Mouse (Mus musculus) limb, embryonic 10.5 days (tissue): ENCODE results near the gene Aqp2. TPM values are rescaled to one million over a fixed set of nuclear protein-coding genes. Genes with fewer than 3 reads are reported as not detected.

ENCODE experiments used
- DNase-seq: peaks from one replicate; pipeline ENCODE4 v3.0.0-alpha.2; 2017; ENCODE audit warnings: low spot score
- H3K27ac ChIP-seq: fragments of 300-500 bp; sonication (generic); 2 replicates; pipeline ENCODE4 v1.5.1; 2016; ENCODE audit warnings: mild to moderate bottlenecking
- H3K27me3 ChIP-seq: fragments of 300-500 bp; sonication (generic); 2 replicates; pipeline ENCODE4 v1.6.1; 2016; ENCODE audit warnings: low read depth, mild to moderate bottlenecking; ENCODE audit not compliant: poor library complexity, severe bottlenecking
- H3K36me3 ChIP-seq: fragments of 300-500 bp; sonication (generic); 2 replicates; pipeline ENCODE4 v1.6.1; 2016; ENCODE audit warnings: mild to moderate bottlenecking, moderate library complexity
- H3K4me1 ChIP-seq: fragments of 300-500 bp; sonication (generic); 2 replicates; pipeline ENCODE4 v1.6.1; 2016
- H3K4me3 ChIP-seq: fragments of 300-500 bp; sonication (generic); 2 replicates; pipeline ENCODE4 v1.5.1; 2016; ENCODE audit warnings: mild to moderate bottlenecking, moderate library complexity
- H3K9me3 ChIP-seq: fragments of 300-500 bp; sonication (generic); replicated peaks from 2 replicates; pipeline ENCODE4 v1.6.1; 2016; ENCODE audit warnings: mild to moderate bottlenecking
- WGBS: fragments of 180-500 bp; shearing (Covaris S2); methylation state at CpG from one replicate; pipeline ENCODE4 v1.1.7; 2016; 5-methylcytosine and 5-hydroxymethylcytosine counted together
- polyA plus RNA-seq: library from polyadenylated mRNA; unstranded; fragments of >200 nt; fragmentation: Nextera tagmentation; extraction: Ambion mirVana; gene quantifications from 2 replicates; pipeline ENCODE4 v1.2.1, GENCODE M21; 2016

Gene Aqp2
- polyA plus RNA-seq, 1 experiment from 2014 or later, result not detected

DNA sequence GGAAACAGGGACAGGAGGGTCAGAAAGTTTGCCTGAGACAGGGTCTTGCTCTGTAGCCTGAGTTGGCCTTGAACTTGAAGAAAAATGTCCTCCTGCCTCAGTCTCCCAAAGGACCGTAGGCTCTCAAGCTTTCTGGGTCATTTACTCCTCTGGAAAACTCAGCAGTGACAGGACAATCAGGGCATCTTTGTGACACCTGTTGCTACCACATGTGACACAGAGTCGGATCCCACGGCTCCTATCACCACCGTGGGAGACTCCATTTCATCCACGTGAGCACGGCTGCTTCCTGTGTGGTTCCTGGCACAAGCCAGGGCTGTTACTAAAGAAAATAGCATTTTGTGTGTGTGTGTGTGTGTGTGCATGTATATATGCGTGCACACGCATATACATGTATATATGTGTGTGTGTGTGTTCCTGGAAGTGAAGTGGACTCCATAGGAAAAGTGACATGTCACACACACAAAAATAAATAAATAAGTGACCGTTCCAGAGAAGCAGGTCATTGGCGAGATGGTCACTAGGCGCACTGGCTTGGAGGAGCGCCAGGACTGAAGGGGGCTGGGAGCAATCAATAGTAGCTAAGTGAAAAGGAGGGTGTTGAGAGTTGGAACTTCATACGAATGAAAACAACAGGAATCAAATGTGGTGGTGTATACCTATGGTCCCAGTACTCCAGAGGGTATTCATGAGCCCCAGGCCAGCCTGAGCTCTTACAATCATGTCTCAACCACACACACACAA lies 29.7 kb downstream of the Aqp2 start:
- H3K9me3 ChIP-seq, result no peaks in the 10 kb centered on the region
- H3K27me3 ChIP-seq, result peaks cover 37% of the 10 kb centered on the region
- DNase-seq, result no peak
- H3K36me3 ChIP-seq, result no peaks in the 10 kb centered on the region
- peak overlapping the region; percentile 70 for H3K27ac ChIP-seq
- WGBS, result 90% methylated on average over 13 of the region's 13 CpGs
- peaks cover 56% of the 10 kb centered on the region for H3K4me1 ChIP-seq
- H3K4me3 ChIP-seq, result no peak overlapping the region

DNA sequence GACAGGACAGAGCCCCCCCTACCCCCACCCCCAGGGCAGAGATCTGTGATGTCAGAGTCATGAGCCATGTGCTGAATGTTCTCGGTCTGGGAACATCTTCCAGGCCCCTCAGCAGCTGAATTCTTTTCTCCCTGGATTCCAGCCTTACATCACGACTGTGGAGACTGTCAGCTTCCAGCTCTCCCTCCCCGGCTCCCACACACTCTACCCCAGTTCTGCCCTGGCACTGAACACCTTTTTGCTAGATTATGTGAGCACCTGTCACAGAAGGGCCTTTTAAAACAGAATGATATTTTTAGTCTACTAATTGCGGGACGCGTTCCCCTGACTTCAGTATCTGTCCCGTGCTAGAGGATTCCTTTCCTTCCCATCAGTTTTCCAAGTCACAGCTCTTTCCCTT lies 32.7 kb downstream of the Aqp2 start:
- no peak for DNase-seq
- no peaks in the 10 kb centered on the region for H3K36me3 ChIP-seq
- no peak overlapping the region for H3K4me3 ChIP-seq
- peaks cover 31% of the 10 kb centered on the region for H3K27me3 ChIP-seq
- no peaks in the 10 kb centered on the region for H3K9me3 ChIP-seq
- no peak overlapping the region for H3K27ac ChIP-seq
- 76% methylated on average over 7 of the region's 7 CpGs for WGBS
- H3K4me1 ChIP-seq, result peaks cover 60% of the 10 kb centered on the region

DNA sequence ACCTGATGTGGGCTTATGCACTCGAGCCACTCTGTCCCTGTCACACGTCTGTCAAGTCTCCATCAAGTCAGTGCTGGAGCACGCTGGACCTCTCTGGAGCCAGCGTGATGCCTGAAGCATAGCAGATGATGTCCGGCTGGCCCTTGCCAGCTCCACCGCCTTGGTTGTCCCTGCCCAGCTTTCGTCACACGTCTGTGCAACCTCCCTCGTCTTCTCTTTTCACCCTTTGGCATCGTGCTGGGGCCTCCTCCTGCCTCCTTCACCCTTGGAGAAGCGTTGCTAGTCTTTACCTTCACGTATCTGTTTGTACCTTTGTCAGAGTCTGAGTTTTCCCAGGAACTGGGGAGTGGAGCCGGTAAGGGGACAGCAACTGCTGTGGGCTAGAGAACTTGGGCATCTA lies 35.4 kb downstream of the Aqp2 start:
- H3K4me3 ChIP-seq, result no peak overlapping the region

DNA sequence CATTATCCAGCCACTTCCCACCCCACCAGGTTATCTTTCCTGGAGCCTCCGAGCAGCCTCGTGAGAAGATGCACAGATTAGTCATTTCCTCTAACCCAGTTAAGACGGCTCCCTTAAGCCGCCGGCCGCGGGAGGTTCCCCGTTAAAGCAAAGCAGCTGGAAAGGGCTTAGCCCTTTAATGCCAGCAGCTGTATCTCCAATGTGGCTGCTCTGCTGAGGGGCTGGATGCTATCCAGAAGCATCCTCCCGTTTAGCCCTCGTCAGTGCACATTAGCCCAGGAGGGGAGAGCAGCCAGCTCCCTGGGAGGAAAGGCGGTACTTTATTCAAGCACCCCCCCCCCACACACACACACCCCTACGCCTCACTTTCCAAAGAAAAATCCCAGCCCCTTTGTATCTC lies 35.9 kb downstream of the Aqp2 start:
- H3K9me3 ChIP-seq, result no peaks in the 10 kb centered on the region
- H3K4me1 ChIP-seq, result peaks cover 30% of the 10 kb centered on the region
- peaks cover 24% of the 10 kb centered on the region for H3K27me3 ChIP-seq
- 0 out of 2 replicates have a peak overlapping the region, but pooled peaks have one; percentile 44 for H3K27ac ChIP-seq
- no peak overlapping the region for H3K4me3 ChIP-seq
- H3K36me3 ChIP-seq, result peaks cover 8% of the 10 kb centered on the region
- 17% methylated on average over 12 of the region's 12 CpGs for WGBS
- no peak for DNase-seq

More for the DNA sequence above, 35.4 kb downstream of the Aqp2 start:
- H3K27me3 ChIP-seq, result peaks cover 24% of the 10 kb centered on the region
- WGBS, result 79% methylated on average over 13 of the region's 13 CpGs
- peak overlapping the region; percentile 44; the same call in 1 of the 2 replicates for H3K27ac ChIP-seq
- DNase-seq, result no peak
- peaks cover 3% of the 10 kb centered on the region; the same call in 1 of the 2 replicates for H3K36me3 ChIP-seq
- H3K9me3 ChIP-seq, result no peaks in the 10 kb centered on the region
- peaks cover 33% of the 10 kb centered on the region for H3K4me1 ChIP-seq

DNA sequence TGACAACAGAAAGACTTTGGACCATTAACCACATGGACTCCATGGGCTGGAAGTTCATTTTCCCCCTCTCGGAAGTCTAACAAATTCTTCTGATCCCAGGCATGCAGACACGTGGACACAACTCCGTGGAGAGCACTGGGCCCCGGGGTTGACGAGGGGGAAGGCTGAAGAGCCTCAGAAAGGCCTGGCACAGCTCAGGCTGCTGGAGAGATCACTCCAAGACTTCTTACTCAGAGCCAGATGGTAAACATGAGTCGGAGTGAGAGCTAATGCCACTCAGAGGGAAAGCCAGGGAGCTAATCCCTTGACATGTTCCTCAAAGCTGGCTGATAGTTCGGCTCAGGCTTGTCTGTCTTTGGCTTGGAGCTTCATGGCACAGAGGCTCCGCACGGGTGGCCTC lies 36.4 kb downstream of the Aqp2 start:
- WGBS, result 66% methylated on average over 9 of the region's 9 CpGs
- DNase-seq, result no peak
- H3K27ac ChIP-seq, result peak overlapping the region; percentile 44; the same call in 1 of the 2 replicates
- H3K4me1 ChIP-seq, result peaks cover 30% of the 10 kb centered on the region
- no peak overlapping the region for H3K4me3 ChIP-seq
- no peaks in the 10 kb centered on the region for H3K9me3 ChIP-seq
- peaks cover 24% of the 10 kb centered on the region for H3K27me3 ChIP-seq
- peaks cover 12% of the 10 kb centered on the region for H3K36me3 ChIP-seq

DNA sequence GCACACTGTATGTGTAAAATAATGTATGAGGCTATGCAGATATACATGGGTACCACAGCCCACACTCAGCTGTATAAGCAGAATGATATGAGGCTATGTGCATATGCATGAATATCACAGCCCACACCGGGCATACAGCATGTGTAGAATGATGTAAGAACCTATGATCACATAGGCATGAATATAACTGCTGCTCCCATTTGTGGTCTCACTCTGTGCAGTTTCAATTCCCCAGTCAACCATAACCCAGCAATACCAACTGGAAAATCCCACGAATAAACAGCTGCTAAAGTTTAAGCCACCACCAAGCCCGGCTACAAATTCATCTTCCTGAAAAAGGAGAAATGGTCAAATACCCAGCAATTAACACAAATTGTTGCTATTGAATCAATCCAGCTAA lies 39.7 kb downstream of the Aqp2 start:
- Histone ChIP-seq H3K4me3 (no peak overlapping the region), H3K36me3 (peaks cover 45% of the 10 kb centered on the region), H3K9me3 (no peaks in the 10 kb centered on the region), H3K27ac (no peak overlapping the region), H3K27me3 (peaks cover 21% of the 10 kb centered on the region), H3K4me1 (peaks cover 20% of the 10 kb centered on the region)
- no peak for DNase-seq
- 91% methylated on average over 3 of the region's 3 CpGs for WGBS

DNA sequence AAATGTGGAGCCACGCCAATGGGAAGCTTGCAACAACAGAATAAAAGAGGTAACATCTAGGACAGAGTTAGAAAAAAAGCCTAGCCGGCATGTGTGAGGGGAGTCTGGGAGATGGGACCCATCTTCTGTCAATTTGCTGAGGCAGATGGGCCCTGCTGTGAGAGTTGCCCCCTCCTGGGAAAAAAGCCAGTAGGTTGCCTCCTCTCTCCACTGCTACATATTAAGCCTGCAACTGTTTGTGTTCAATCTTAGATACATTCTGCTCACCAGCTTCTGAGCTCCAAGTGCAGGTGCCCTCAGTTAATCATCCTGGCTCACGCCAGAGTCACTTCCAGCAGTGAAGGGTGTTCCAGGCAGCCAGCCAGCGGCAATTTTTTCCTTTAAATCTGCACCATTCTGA lies 41.0 kb downstream of the Aqp2 start:
- DNase-seq, result no peak
- H3K27ac ChIP-seq, result no peak overlapping the region
- H3K4me3 ChIP-seq, result no peak overlapping the region
- peaks cover 9% of the 10 kb centered on the region for H3K4me1 ChIP-seq
- peaks cover 57% of the 10 kb centered on the region for H3K36me3 ChIP-seq
- WGBS, result 90% methylated on average over 4 of the region's 4 CpGs
- no peaks in the 10 kb centered on the region for H3K9me3 ChIP-seq
- H3K27me3 ChIP-seq, result peaks cover 9% of the 10 kb centered on the region; the same call in 1 of the 2 replicates

DNA sequence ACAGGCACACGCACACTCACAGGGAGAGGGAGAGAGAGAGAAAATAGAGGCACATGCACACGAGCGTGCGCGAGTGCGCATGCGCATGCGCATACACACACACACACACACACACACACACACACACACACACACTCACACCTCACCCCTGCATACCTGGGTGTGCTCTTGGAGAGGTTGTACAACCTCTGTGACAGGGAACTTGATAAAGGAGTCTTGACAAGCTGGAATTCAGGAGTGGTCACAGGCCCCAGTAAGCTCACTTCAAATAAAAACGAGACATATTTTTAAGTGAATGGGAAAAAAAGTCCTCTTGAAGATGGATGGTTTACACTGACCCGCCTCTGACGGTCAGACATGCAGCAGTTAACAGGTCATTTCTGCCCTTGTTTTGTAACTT lies 43.2 kb downstream of the Aqp2 start:
- 93% methylated on average over 11 of the region's 11 CpGs for WGBS
- Histone ChIP-seq H3K36me3 (peaks cover 80% of the 10 kb centered on the region), H3K27ac (no peak overlapping the region), H3K4me3 (no peak overlapping the region), H3K9me3 (no peaks in the 10 kb centered on the region), H3K4me1 (no peaks in the 10 kb centered on the region), H3K27me3 (no peaks in the 10 kb centered on the region)
- no peak for DNase-seq

DNA sequence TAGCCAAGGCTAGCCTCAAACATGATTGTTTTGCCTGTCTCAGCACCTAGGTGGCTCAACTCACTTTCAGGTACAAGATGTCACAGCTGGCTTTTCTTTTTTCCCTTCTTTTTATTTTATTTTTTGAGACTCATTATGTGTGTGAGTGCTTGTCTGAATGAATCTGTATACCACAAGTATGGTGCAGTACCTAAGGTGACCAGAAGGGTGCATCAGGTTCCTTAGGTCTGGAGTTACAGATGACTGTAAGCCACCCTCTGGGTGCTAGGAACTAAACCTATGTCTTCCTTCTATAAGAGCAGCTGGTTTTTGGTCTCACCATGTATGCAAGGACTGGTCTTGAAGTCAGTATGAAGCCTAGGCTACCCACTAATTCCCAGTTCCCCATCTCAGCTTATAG lies 52.8 kb downstream of the Aqp2 start:
- no peak for DNase-seq
- Histone ChIP-seq H3K36me3 (peaks cover 96% of the 10 kb centered on the region), H3K27ac (no peak overlapping the region), H3K27me3 (no peaks in the 10 kb centered on the region), H3K9me3 (no peaks in the 10 kb centered on the region), H3K4me1 (no peaks in the 10 kb centered on the region), H3K4me3 (no peak overlapping the region)

Other genes with a start within 250 kb of the Aqp2 start
- gene Fmnl3, start 208.6 kb upstream of the Aqp2 start, polyA plus RNA-seq, result 30.4 and 42.2 TPM in 2 replicates
- gene Tmbim6, start 186.2 kb upstream of the Aqp2 start, polyA plus RNA-seq, result 272 and 296 TPM in 2 replicates
- 16.3 and 17.4 TPM in 2 replicates for gene Nckap5l, start 121.3 kb upstream of the Aqp2 start, polyA plus RNA-seq
- 15.9 and 19.4 TPM in 2 replicates for gene Bcdin3d, start 104.3 kb upstream of the Aqp2 start, polyA plus RNA-seq
- gene Faim2, start 50.9 kb upstream of the Aqp2 start, polyA plus RNA-seq, result 0.26 TPM in 1 of 2 replicates, not detected in the other
- not detected in 2 replicates for gene Aqp5, start 11.7 kb downstream of the Aqp2 start, polyA plus RNA-seq
- not detected in 2 replicates for gene Aqp6, start 22.3 kb downstream of the Aqp2 start, polyA plus RNA-seq
- gene Racgap1, start 72.6 kb downstream of the Aqp2 start, polyA plus RNA-seq, result 128 and 138 TPM in 2 replicates
- gene Asic1, start 91.3 kb downstream of the Aqp2 start, polyA plus RNA-seq, result 1.1 TPM in 2 replicates
- 84.0 and 85.8 TPM in 2 replicates for gene Smarcd1, start 123.1 kb downstream of the Aqp2 start, polyA plus RNA-seq
- gene Gm17349, start 126.4 kb downstream of the Aqp2 start, polyA plus RNA-seq, result not detected in 2 replicates
- gene Gpd1, start 138.5 kb downstream of the Aqp2 start, polyA plus RNA-seq, result 0.29 and 0.59 TPM in 2 replicates
- gene Cox14, start 146.6 kb downstream of the Aqp2 start, polyA plus RNA-seq, result 113 and 127 TPM in 2 replicates
- 68.2 and 75.6 TPM in 2 replicates for gene Cers5, start 193.8 kb downstream of the Aqp2 start, polyA plus RNA-seq